Mouse (Mus musculus): ENCODE data around the gene Gm49325. TPM values are rescaled to one million over a fixed set of nuclear protein-coding genes. Genes with fewer than 3 reads are reported as not detected.

The Gm49325 gene
- total RNA-seq, 1 experiment, result 5.4 TPM

DNA sequence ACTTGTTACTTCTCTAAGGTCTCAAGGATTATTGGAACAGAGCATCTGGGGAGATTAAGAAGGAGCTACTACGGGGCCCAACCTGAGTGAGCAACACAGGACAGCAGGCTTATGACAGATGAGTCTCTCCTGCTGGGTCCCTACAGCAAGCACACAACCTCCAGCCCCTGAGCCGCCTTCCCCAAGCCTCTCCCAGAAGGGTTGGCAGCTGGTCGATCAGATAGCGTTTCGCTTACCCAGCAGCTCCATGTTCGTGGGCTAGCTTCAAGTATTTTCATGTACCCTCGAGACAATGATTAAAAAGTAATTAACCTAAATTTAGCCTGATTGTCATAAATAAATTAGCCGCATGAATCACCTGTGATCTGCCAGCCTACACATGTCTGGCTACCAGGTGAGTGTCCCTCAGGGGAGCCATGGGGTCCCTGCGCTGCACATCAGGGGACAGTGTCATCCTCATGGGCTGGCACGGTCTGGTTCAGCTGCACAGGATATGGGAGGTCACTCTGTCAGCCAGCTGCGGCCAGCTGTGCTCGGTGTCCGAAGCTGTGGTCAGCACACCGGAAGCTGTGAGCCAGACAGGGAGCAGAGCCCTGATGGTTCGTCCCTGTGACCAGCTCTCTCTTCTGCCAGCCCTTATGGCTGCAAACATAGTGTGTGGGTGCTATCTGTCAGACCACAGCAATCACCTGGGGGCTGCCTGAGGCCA is 52.4 kb downstream of the Gm49325 start:
- TF ChIP-seq ZC3H11A (IDR thresholded peaks at IDR 0.05; ENCODE audit: borderline replicate concordance, low read depth, low read length), result no peak
- TF ChIP-seq MAFK (IDR thresholded peaks at IDR 0.05; ENCODE audit: insufficient read depth, low read depth, low read length), result no peak
- no peak for TF ChIP-seq CHD2 (IDR thresholded peaks at IDR 0.05; ENCODE audit: low read depth, low read length)
- TF ChIP-seq ZNF384 (IDR thresholded peaks at IDR 0.05; ENCODE audit: low read depth, low read length), result no peak
- no peak for TF ChIP-seq HCFC1 (IDR thresholded peaks at IDR 0.05; ENCODE audit: borderline replicate concordance, insufficient read depth, low read length)
- in situ Hi-C loops (cut with MboI; ENCODE audit: low sequenced_read_pairs in 2 of 2, unreplicated experiment in 2 of 2), result no loop called here
- no peaks in the 10 kb centered on the region for H3K9me3 ChIP-seq (ENCODE audit: control insufficient read depth, insufficient read depth, low read depth, low read length)
- H3K27ac ChIP-seq (ENCODE audit: insufficient read depth, low read depth, low read length, poor library complexity, severe bottlenecking), result no peak overlapping the region
- no peak overlapping the region for H3K4me3 ChIP-seq (ENCODE audit: insufficient read depth in 1 of 2, low read depth in 1 of 2, low read length in 2 of 2, poor library complexity in 1 of 2, severe bottlenecking in 1 of 2)
- H3K36me3 ChIP-seq (ENCODE audit: control insufficient read depth, insufficient read depth, low read length, poor library complexity, severe bottlenecking), result no peaks in the 10 kb centered on the region
- H3K9ac ChIP-seq (ENCODE audit: insufficient read depth, low read depth, low read length, poor library complexity, severe bottlenecking), result no peak overlapping the region
- no peaks in the 10 kb centered on the region for H3K4me1 ChIP-seq (ENCODE audit: control insufficient read depth in 2 of 2, insufficient read depth in 2 of 2, low read length in 2 of 2, poor library complexity in 1 of 2)
- no peak for DNase-seq (ENCODE audit: low read depth, low spot score)

GRCm38 (mm10) chr10:77663949-77664665 is 58.1 kb downstream of the Gm49325 start:
- Histone ChIP-seq H3K36me3 (ENCODE audit: control insufficient read depth, insufficient read depth, low read length, poor library complexity, severe bottlenecking) (no peaks in the 10 kb centered on the region), H3K4me3 (ENCODE audit: insufficient read depth in 1 of 2, low read depth in 1 of 2, low read length in 2 of 2, poor library complexity in 1 of 2, severe bottlenecking in 1 of 2) (peak overlapping the region; percentile 56 to 67), H3K27ac (ENCODE audit: insufficient read depth, low read depth, low read length, poor library complexity, severe bottlenecking) (no peak overlapping the region), H3K4me1 (ENCODE audit: control insufficient read depth in 2 of 2, insufficient read depth in 2 of 2, low read length in 2 of 2, poor library complexity in 1 of 2) (no peaks in the 10 kb centered on the region), H3K9me3 (ENCODE audit: control insufficient read depth, insufficient read depth, low read depth, low read length) (no peaks in the 10 kb centered on the region), H3K9ac (ENCODE audit: insufficient read depth, low read depth, low read length, poor library complexity, severe bottlenecking) (peak overlapping the region; percentile 32; the same call in 1 of the 2 replicates)
- TF ChIP-seq MAFK (IDR thresholded peaks at IDR 0.05; ENCODE audit: insufficient read depth, low read depth, low read length) (peak; percentile 95), CHD2 (IDR thresholded peaks at IDR 0.05; ENCODE audit: low read depth, low read length) (no peak)
- in situ Hi-C loops (cut with MboI; ENCODE audit: low sequenced_read_pairs in 2 of 2, unreplicated experiment in 2 of 2), result no loop called here
- DNase-seq (ENCODE audit: low read depth, low spot score), result no peak

GRCm38 (mm10) chr10:77666342-77666741 is 60.3 kb downstream of the Gm49325 start:
- H3K4me1 ChIP-seq (ENCODE audit: control insufficient read depth in 2 of 2, insufficient read depth in 2 of 2, low read length in 2 of 2, poor library complexity in 1 of 2), result peaks cover 0 to 4% of the 10 kb centered on the region in 2 experiments; a peak in 1 of 4 replicates
- TF ChIP-seq MAFK (IDR thresholded peaks at IDR 0.05; ENCODE audit: insufficient read depth, low read depth, low read length), result no peak
- TF ChIP-seq HCFC1 (IDR thresholded peaks at IDR 0.05; ENCODE audit: borderline replicate concordance, insufficient read depth, low read length), result no peak
- no peak for TF ChIP-seq CHD2 (IDR thresholded peaks at IDR 0.05; ENCODE audit: low read depth, low read length)
- TF ChIP-seq ZC3H11A (IDR thresholded peaks at IDR 0.05; ENCODE audit: borderline replicate concordance, low read depth, low read length), result no peak
- no peak for TF ChIP-seq ZNF384 (IDR thresholded peaks at IDR 0.05; ENCODE audit: low read depth, low read length)
- no peak overlapping the region for H3K4me3 ChIP-seq (ENCODE audit: insufficient read depth in 1 of 2, low read depth in 1 of 2, low read length in 2 of 2, poor library complexity in 1 of 2, severe bottlenecking in 1 of 2)
- no peaks in the 10 kb centered on the region for H3K36me3 ChIP-seq (ENCODE audit: control insufficient read depth, insufficient read depth, low read length, poor library complexity, severe bottlenecking)
- in situ Hi-C loops (cut with MboI; ENCODE audit: low sequenced_read_pairs in 2 of 2, unreplicated experiment in 2 of 2), result no loop called here
- H3K9ac ChIP-seq (ENCODE audit: insufficient read depth, low read depth, low read length, poor library complexity, severe bottlenecking), result no peak overlapping the region
- H3K9me3 ChIP-seq (ENCODE audit: control insufficient read depth, insufficient read depth, low read depth, low read length), result no peaks in the 10 kb centered on the region
- no peak overlapping the region for H3K27ac ChIP-seq (ENCODE audit: insufficient read depth, low read depth, low read length, poor library complexity, severe bottlenecking)
- DNase-seq (ENCODE audit: low read depth, low spot score), result no peak

- TF ChIP-seq MAFK (IDR thresholded peaks at IDR 0.05; ENCODE audit: insufficient read depth, low read depth, low read length), result no peak
- no peak for TF ChIP-seq CHD2 (IDR thresholded peaks at IDR 0.05; ENCODE audit: low read depth, low read length)
- no peak for TF ChIP-seq HCFC1 (IDR thresholded peaks at IDR 0.05; ENCODE audit: borderline replicate concordance, insufficient read depth, low read length)
- no peak for TF ChIP-seq ZC3H11A (IDR thresholded peaks at IDR 0.05; ENCODE audit: borderline replicate concordance, low read depth, low read length)
- TF ChIP-seq ZNF384 (IDR thresholded peaks at IDR 0.05; ENCODE audit: low read depth, low read length), result no peak
- Histone ChIP-seq H3K27ac (ENCODE audit: insufficient read depth, low read depth, low read length, poor library complexity, severe bottlenecking) (no peak overlapping the region), H3K9ac (ENCODE audit: insufficient read depth, low read depth, low read length, poor library complexity, severe bottlenecking) (no peak overlapping the region), H3K9me3 (ENCODE audit: control insufficient read depth, insufficient read depth, low read depth, low read length) (no peaks in the 10 kb centered on the region), H3K4me1 (ENCODE audit: control insufficient read depth in 2 of 2, insufficient read depth in 2 of 2, low read length in 2 of 2, poor library complexity in 1 of 2) (peaks cover 0 to 4% of the 10 kb centered on the region in 2 experiments; a peak in 1 of 4 replicates), H3K36me3 (ENCODE audit: control insufficient read depth, insufficient read depth, low read length, poor library complexity, severe bottlenecking) (no peaks in the 10 kb centered on the region), H3K4me3 (ENCODE audit: insufficient read depth in 1 of 2, low read depth in 1 of 2, low read length in 2 of 2, poor library complexity in 1 of 2, severe bottlenecking in 1 of 2) (no peak overlapping the region)
- in situ Hi-C loops (cut with MboI; ENCODE audit: low sequenced_read_pairs in 2 of 2, unreplicated experiment in 2 of 2), result no loop called here
- DNase-seq (ENCODE audit: low read depth, low spot score), result no peak
Measured at GRCm38 (mm10) chr10:77667402-77667801, 61.4 kb downstream of the Gm49325 start.

All from ES-E14 (cell line).